Mouse (Mus musculus): ENCODE measurements at regions not wholly inside any gene's neighbourhood (a gene's known extent, or its start where the extent isn't known, plus 50 kb on each side); places are given as distances from the start of the nearest gene placed in this dataset.

- no peak for DNase-seq (ENCODE audit: low spot score)
Measured at GRCm38 (mm10) chr4:71663397-71663796, 94.4 kb downstream of the Gm11232 start.

GRCm38 (mm10) chr4:71640521-71640920 is 117.2 kb downstream of the Gm11232 start:
- DNase-seq (ENCODE audit: low spot score) = no peak

- no peak for DNase-seq (ENCODE audit: low spot score)
Measured at GRCm38 (mm10) chr4:71627088-71627487, 130.7 kb downstream of the Gm11232 start.

- DNase-seq (ENCODE audit: low spot score) = no peak
Measured at GRCm38 (mm10) chr4:71626626-71627025, 131.1 kb downstream of the Gm11232 start.

- no peak for DNase-seq (ENCODE audit: low spot score)
Measured at GRCm38 (mm10) chr4:71624771-71625170, 133.0 kb downstream of the Gm11232 start.

- DNase-seq (ENCODE audit: low spot score) = no peak
Measured at GRCm38 (mm10) chr4:71613720-71614119, 144.0 kb downstream of the Gm11232 start.

GRCm38 (mm10) chr4:71585880-71586279 is 171.9 kb downstream of the Gm11232 start:
- DNase-seq (ENCODE audit: low spot score) = no peak

- DNase-seq (ENCODE audit: low spot score) = no peak
Measured at GRCm38 (mm10) chr4:71560656-71561055, 197.1 kb downstream of the Gm11232 start.

- DNase-seq (ENCODE audit: low spot score) = peak; percentile 10
Measured at GRCm38 (mm10) chr4:71539200-71539599, 218.6 kb downstream of the Gm11232 start.

- DNase-seq (ENCODE audit: low spot score) = no peak
Measured at GRCm38 (mm10) chr4:71537971-71538370, 219.8 kb downstream of the Gm11232 start.

- no peak for DNase-seq (ENCODE audit: low spot score)
Measured at GRCm38 (mm10) chr4:71524255-71524970, 233.4 kb downstream of the Gm11232 start.

- DNase-seq (ENCODE audit: low spot score) = no peak
Measured at GRCm38 (mm10) chr4:71520751-71521150, 237.0 kb downstream of the Gm11232 start.

GRCm38 (mm10) chr4:71517921-71518404 is 239.8 kb downstream of the Gm11232 start:
- DNase-seq (ENCODE audit: low spot score) = no peak

- no peak for DNase-seq (ENCODE audit: low spot score)
Measured at GRCm38 (mm10) chr4:71506911-71507310, 250.9 kb downstream of the Gm11232 start.

- DNase-seq (ENCODE audit: low spot score) = no peak
Measured at GRCm38 (mm10) chr4:71489788-71490187, 268.0 kb downstream of the Gm11232 start.

GRCm38 (mm10) chr4:71488663-71489161 is 269.1 kb downstream of the Gm11232 start:
- DNase-seq (ENCODE audit: low spot score) = peak; percentile 5

GRCm38 (mm10) chr4:71488059-71488458 is 269.7 kb downstream of the Gm11232 start:
- no peak for DNase-seq (ENCODE audit: low spot score)

GRCm38 (mm10) chr4:71480960-71481359 is 276.8 kb downstream of the Gm11232 start:
- DNase-seq (ENCODE audit: low spot score) = no peak

GRCm38 (mm10) chr4:71470580-71470979 is 287.2 kb downstream of the Gm11232 start:
- DNase-seq (ENCODE audit: low spot score) = no peak

- no peak for DNase-seq (ENCODE audit: low spot score)
Measured at GRCm38 (mm10) chr4:71454811-71455210, 303.0 kb downstream of the Gm11232 start.

GRCm38 (mm10) chr4:71453499-71453898 is 304.3 kb downstream of the Gm11232 start:
- DNase-seq (ENCODE audit: low spot score) = no peak

- DNase-seq (ENCODE audit: low spot score) = peak; percentile 18
Measured at GRCm38 (mm10) chr4:71446461-71446860, 311.3 kb downstream of the Gm11232 start.

GRCm38 (mm10) chr4:71431245-71431929 is 326.4 kb downstream of the Gm11232 start:
- no peak for DNase-seq (ENCODE audit: low spot score)
